Mouse (Mus musculus) ES-E14 (cell line): Measurements from ENCODE around the gene Slc4a4.

Source experiments
- CHD2 ChIP-seq: IDR thresholded peaks from 2 replicates; pipeline ENCODE4 v1.6.1; 2014; ENCODE audit warnings: mild to moderate bottlenecking, low read depth, low read length, inconsistent platforms
- HCFC1 ChIP-seq: IDR thresholded peaks from 2 replicates; pipeline ENCODE4 v1.6.1; 2012; ENCODE audit warnings: low read length, inconsistent platforms, borderline replicate concordance; ENCODE audit not compliant: insufficient read depth
- MAFK ChIP-seq: IDR thresholded peaks from 2 replicates; pipeline ENCODE4 v1.6.1; 2014; ENCODE audit warnings: mild to moderate bottlenecking, low read depth, low read length, inconsistent platforms; ENCODE audit not compliant: insufficient read depth
- ZC3H11A ChIP-seq: IDR thresholded peaks from 2 replicates; pipeline ENCODE4 v1.6.1; 2012; ENCODE audit warnings: low read depth, mild to moderate bottlenecking, inconsistent platforms, low read length, borderline replicate concordance
- ZNF384 ChIP-seq: IDR thresholded peaks from 2 replicates; pipeline ENCODE4 v1.6.1; 2012; ENCODE audit warnings: low read depth, low read length, inconsistent platforms

DNA sequence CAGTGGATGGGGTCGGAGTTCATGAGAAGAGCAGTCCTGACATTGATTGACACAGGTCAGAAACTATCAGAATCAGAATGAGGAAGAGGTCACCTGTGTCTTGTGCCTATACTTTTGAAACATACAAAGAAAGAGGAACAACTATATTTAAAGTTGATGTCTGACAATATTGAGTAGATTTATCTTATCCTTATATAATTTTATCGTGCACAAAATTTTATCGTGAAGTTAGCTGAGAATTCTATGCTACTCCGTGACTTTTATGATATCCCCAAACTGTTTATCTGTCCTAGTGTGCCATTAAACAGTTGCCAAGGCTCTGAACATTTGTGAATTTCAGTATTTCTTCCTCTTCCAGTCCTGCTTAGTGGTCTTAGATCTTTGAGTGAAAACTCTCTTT, 94.1 kb downstream of the Slc4a4 start:
- no peak for TF ChIP-seq ZNF384
- no peak for TF ChIP-seq HCFC1
- TF ChIP-seq CHD2 = no peak
- no peak for TF ChIP-seq MAFK
- no peak for TF ChIP-seq ZC3H11A
